Mouse (Mus musculus) embryonic facial prominence, embryonic 14.5 days (tissue): ENCODE data around the gene Cdh23. TPM values are rescaled to one million over a fixed set of nuclear protein-coding genes. Genes with fewer than 3 reads are reported as not detected.

ENCODE experiments used
- ATAC-seq: fragments of 200-750 bp; cut with Nextera tagmentation; 2 replicates; pipeline ENCODE4 v1.8.0; 2017; ENCODE audit warnings: low read depth, moderate number of reproducible peaks, moderate TSS enrichment
- DNase-seq: peaks from one replicate; pipeline ENCODE4 v3.0.0-alpha.2; 2015; ENCODE audit warnings: low spot score
- H3K27ac ChIP-seq: fragments of 300-500 bp; sonication (generic); replicated peaks from 2 replicates; pipeline ENCODE4 v1.5.1; 2014; ENCODE audit warnings: low read depth, mild to moderate bottlenecking, low read length, moderate library complexity
- H3K27me3 ChIP-seq: fragments of 300-500 bp; sonication (generic); replicated peaks from 2 replicates; pipeline ENCODE4 v1.6.1; 2014; ENCODE audit warnings: low read length; ENCODE audit not compliant: control insufficient read depth, insufficient read depth
- H3K36me3 ChIP-seq: fragments of 300-500 bp; sonication (generic); 2 replicates; pipeline ENCODE4 v1.6.1; 2014; ENCODE audit warnings: low read length, mixed read lengths; ENCODE audit not compliant: control insufficient read depth, insufficient read depth
- H3K4me1 ChIP-seq: fragments of 300-500 bp; sonication (generic); 2 replicates; pipeline ENCODE4 v1.6.1; 2014; ENCODE audit warnings: antibody characterized with exemption, low read length; ENCODE audit not compliant: control insufficient read depth, insufficient read depth
- H3K4me2 ChIP-seq: fragments of 300-500 bp; sonication (generic); 2 replicates; pipeline ENCODE4 v1.6.1; 2014; ENCODE audit warnings: low read depth, mild to moderate bottlenecking, low read length, moderate library complexity, mixed read lengths
- H3K4me3 ChIP-seq: fragments of 300-500 bp; sonication (generic); 2 replicates; pipeline ENCODE4 v1.5.1; 2014; ENCODE audit warnings: low read depth, mild to moderate bottlenecking, low read length
- H3K9ac ChIP-seq: fragments of 300-500 bp; sonication (generic); 2 replicates; pipeline ENCODE4 v1.6.1; 2014; ENCODE audit warnings: low read depth, mild to moderate bottlenecking, low read length, moderate library complexity, mixed read lengths
- H3K9me3 ChIP-seq: fragments of 300-500 bp; sonication (generic); 2 replicates; pipeline ENCODE4 v1.6.1; 2016; ENCODE audit warnings: low read length; ENCODE audit not compliant: control insufficient read depth
- WGBS: fragments of 180-500 bp; shearing (Covaris S2); extraction: QIAGEN DNeasy Blood & Tissue Kit; methylation state at CpG from one replicate; pipeline ENCODE4 v1.1.7; 2014; 5-methylcytosine and 5-hydroxymethylcytosine counted together
- polyA plus RNA-seq: library from polyadenylated mRNA; unstranded; fragments of >200 nt; fragmentation: Nextera tagmentation; extraction: Ambion mirVana; gene quantifications from 2 replicates; pipeline ENCODE4 v1.2.1, GENCODE M21; 2014

The Cdh23 gene
- polyA plus RNA-seq, 1 experiment from 2014 or later, result 1.0 TPM

DNA sequence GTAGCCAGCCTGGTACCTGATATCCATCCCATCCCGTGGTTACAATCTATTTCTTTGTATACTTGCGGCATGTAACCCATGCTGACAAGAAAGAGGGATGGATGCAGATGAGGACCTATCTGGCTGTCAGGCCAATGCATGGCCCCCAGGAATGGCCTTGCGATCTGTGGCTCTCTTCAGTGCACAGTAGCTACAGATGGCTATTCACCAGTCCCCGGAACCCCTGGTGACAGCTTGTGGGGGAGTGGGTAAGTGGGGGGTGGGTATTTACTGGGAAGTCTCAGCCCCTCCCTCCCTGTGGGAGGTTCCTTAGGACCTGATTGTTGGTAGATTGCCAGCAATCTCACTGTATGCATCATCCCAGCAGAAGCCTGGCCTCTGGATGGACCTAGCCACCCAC is 163.8 kb downstream of the Cdh23 start:
- H3K4me1 ChIP-seq, result no peaks in the 10 kb centered on the region
- no peaks in the 10 kb centered on the region for H3K27me3 ChIP-seq
- no peak overlapping the region for H3K9ac ChIP-seq
- no peak overlapping the region for H3K4me2 ChIP-seq
- ATAC-seq (no peak), DNase-seq (no peak)
- H3K4me3 ChIP-seq, result no peak overlapping the region
- H3K9me3 ChIP-seq, result no peaks in the 10 kb centered on the region
- 64% methylated on average over 4 of the region's 4 CpGs for WGBS
- no peaks in the 10 kb centered on the region for H3K36me3 ChIP-seq
- H3K27ac ChIP-seq, result no peak overlapping the region

DNA sequence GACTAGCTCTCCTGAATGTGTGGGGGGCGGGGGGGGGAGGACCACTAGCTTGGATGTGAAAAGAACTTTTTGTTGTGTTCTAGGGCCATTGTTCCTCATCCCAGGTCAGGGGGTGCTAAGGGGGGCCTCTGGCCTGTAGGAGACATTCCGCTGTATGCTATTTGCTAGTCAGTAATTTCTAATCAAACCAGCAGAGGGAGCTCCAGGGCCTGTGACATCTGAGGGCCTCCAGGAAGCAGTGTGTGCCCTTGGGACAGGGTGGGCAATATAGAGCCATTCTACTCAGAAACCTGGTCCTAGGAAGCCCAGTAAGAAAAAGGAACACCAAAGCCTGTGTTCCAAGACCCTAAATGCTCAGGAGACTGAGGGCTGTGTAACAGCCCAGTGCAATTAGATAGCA is 164.9 kb downstream of the Cdh23 start:
- Histone ChIP-seq H3K9ac (no peak overlapping the region), H3K27ac (no peak overlapping the region), H3K27me3 (no peaks in the 10 kb centered on the region), H3K36me3 (no peaks in the 10 kb centered on the region), H3K4me2 (no peak overlapping the region), H3K9me3 (no peaks in the 10 kb centered on the region), H3K4me3 (no peak overlapping the region), H3K4me1 (no peaks in the 10 kb centered on the region)
- 22% methylated on average over 1 of the region's 2 CpGs for WGBS
- DNase-seq, result peak; percentile 72
- ATAC-seq, result no peak

DNA sequence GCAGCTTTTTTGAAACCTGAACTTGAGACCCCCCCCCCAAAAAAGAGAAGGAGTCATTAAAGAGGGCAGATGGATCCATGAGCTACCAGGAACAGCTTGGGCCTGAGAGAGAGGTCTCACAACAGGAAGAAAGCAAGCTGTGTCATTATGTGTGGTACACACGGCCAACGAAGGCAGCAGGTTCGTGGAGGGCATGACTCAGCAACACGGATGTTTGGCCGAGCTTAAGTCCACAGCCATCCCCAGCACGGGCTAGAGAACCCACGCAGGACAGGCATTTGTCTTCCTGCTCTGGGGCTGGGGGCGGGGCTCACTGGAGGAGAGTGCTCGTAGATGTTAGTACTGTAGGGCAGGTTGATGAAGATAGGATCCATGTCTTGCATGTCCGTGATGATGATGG is 165.7 kb downstream of the Cdh23 start:
- whole genome bisulfite sequencing, result 71% methylated on average over 10 of the region's 10 CpGs

DNA sequence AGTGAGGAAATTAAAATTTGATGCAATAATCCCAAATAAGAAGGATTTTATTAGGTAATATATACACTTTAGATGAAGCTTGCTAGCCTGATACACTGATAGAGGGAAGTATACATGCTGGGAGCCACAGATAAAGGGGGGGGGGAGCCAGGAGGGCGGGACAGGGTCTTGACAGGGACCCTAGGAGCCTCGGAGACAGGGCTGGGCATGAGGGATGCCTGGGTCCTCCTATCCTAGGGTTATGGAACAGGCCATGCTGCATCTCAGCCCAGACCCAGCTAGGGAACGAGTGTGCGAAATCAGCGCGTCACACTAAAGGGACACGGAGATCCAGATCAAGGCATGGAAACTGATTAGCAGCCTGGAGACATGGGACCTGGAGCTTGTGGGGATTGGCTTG is 168.3 kb downstream of the Cdh23 start:
- Histone ChIP-seq H3K9me3 (no peaks in the 10 kb centered on the region), H3K27me3 (no peaks in the 10 kb centered on the region), H3K4me2 (no peak overlapping the region), H3K4me3 (no peak overlapping the region), H3K9ac (no peak overlapping the region), H3K36me3 (no peaks in the 10 kb centered on the region), H3K4me1 (no peaks in the 10 kb centered on the region), H3K27ac (no peak overlapping the region)
- ATAC-seq (no peak), DNase-seq (no peak)
- 76% methylated on average over 7 of the region's 7 CpGs for WGBS

More for the DNA sequence above, 165.7 kb downstream of the Cdh23 start:
- DNase-seq (no peak), ATAC-seq (no peak)
- no peak overlapping the region for H3K4me2 ChIP-seq
- H3K36me3 ChIP-seq, result no peaks in the 10 kb centered on the region
- no peaks in the 10 kb centered on the region for H3K4me1 ChIP-seq
- no peak overlapping the region for H3K9ac ChIP-seq
- no peaks in the 10 kb centered on the region for H3K27me3 ChIP-seq
- H3K27ac ChIP-seq, result no peak overlapping the region
- H3K9me3 ChIP-seq, result no peaks in the 10 kb centered on the region
- no peak overlapping the region for H3K4me3 ChIP-seq

DNA sequence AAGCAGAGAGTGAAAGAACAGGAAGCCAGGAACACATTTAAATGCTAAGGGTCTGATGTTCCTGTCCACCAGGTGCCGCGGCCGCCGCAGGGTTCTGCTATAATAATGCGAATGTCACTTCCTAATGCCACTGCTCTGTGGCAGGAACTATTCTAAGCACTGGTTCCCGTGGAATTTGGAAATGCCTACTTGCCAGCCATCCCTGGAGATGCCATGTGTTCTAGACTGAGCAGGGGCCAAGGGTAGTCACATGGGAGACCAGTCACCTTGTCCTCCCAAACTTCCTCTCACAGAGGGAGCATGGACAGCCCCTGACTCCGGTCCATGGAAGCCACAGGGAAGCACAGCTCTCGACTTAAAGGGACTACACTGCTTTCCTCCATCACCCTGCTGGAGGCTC is 171.2 kb downstream of the Cdh23 start:
- 78% methylated on average over 8 of the region's 8 CpGs for WGBS
- H3K4me1 ChIP-seq, result no peaks in the 10 kb centered on the region
- H3K9ac ChIP-seq, result no peak overlapping the region
- no peaks in the 10 kb centered on the region for H3K36me3 ChIP-seq
- DNase-seq, result no peak
- no peak overlapping the region for H3K4me2 ChIP-seq
- no peaks in the 10 kb centered on the region for H3K27me3 ChIP-seq
- no peak overlapping the region for H3K4me3 ChIP-seq
- H3K9me3 ChIP-seq, result no peaks in the 10 kb centered on the region
- no peak for ATAC-seq
- no peak overlapping the region for H3K27ac ChIP-seq

DNA sequence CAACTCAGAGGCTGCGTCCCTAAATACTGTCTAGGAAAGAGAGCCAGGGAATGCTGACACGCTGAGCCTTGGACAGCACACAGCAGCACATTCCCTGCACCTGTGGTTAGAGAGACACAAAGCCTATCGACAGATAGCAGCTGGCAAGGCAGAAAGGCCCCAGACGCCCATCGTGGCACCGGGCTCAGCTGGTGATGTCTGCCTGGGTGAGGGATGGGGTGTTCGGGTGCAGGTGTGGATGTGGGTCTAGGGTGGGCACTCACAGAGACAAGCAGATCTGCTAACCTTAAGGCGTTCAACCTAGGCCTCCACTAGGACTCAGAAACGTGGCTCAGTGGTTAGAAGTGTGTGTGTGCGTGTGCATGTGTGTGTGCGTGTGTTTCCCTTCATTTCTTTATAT is 180.0 kb downstream of the Cdh23 start:
- WGBS, result 88% methylated on average over 11 of the region's 11 CpGs
- ATAC-seq, result no peak
- H3K27ac ChIP-seq, result no peak overlapping the region
- no peak overlapping the region for H3K4me3 ChIP-seq
- no peaks in the 10 kb centered on the region for H3K27me3 ChIP-seq
- no peaks in the 10 kb centered on the region for H3K9me3 ChIP-seq
- no peak for DNase-seq
- no peak overlapping the region for H3K4me2 ChIP-seq
- H3K9ac ChIP-seq, result no peak overlapping the region
- H3K4me1 ChIP-seq, result no peaks in the 10 kb centered on the region
- no peaks in the 10 kb centered on the region for H3K36me3 ChIP-seq

DNA sequence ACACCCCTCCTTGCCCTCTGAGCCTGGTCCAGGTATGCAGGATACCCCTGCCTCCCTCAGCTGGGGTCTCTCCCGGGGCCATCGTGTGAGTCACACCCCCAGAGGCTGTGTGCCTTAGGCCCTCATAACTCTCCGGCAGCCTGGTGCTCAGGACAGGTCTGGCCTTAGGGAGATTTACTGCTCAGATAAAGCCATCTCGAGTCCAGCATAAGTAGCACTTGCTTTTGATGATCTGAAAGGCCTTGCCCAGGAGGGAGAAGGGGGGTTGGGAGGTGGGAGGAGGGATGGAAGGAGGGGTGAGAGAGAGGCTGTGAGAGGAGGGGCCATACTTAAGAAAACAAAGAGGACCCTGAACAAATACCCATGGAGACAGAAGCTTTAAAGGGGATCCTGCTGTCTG is 197.8 kb downstream of the Cdh23 start:
- Histone ChIP-seq H3K9me3 (no peaks in the 10 kb centered on the region), H3K27ac (no peak overlapping the region), H3K4me1 (no peaks in the 10 kb centered on the region), H3K27me3 (no peaks in the 10 kb centered on the region), H3K4me2 (no peak overlapping the region), H3K36me3 (no peaks in the 10 kb centered on the region), H3K9ac (no peak overlapping the region), H3K4me3 (no peak overlapping the region)
- 24% methylated on average over 4 of the region's 4 CpGs for WGBS
- ATAC-seq, result no peak
- no peak for DNase-seq

DNA sequence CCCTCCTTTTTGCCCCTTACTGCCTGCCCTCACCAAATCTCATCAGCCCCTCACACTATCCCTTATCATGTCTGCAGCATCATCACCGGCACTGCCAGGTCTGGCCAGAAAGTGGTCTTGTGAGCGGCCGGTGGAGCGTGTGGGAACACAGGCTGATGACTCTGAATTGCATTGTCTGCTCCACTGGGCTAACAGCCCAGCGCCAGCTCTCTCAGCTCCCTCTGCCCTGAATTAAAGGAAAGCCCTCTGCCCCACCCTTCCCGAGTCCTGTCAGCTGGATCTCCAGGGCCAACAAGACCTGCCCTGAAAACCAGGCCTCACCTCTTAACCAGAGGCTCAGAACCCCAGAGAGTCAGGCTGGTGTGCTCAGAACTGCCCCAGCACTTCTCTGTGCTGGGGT is 201.2 kb downstream of the Cdh23 start:
- Histone ChIP-seq H3K4me3 (no peak overlapping the region), H3K27ac (no peak overlapping the region), H3K4me1 (no peaks in the 10 kb centered on the region), H3K27me3 (no peaks in the 10 kb centered on the region), H3K36me3 (no peaks in the 10 kb centered on the region), H3K9me3 (no peaks in the 10 kb centered on the region), H3K9ac (no peak overlapping the region), H3K4me2 (no peak overlapping the region)
- ATAC-seq, result no peak; the same call in 1 of the 2 replicates
- DNase-seq, result peak; percentile 16
- 39% methylated on average over 6 of the region's 6 CpGs for WGBS

DNA sequence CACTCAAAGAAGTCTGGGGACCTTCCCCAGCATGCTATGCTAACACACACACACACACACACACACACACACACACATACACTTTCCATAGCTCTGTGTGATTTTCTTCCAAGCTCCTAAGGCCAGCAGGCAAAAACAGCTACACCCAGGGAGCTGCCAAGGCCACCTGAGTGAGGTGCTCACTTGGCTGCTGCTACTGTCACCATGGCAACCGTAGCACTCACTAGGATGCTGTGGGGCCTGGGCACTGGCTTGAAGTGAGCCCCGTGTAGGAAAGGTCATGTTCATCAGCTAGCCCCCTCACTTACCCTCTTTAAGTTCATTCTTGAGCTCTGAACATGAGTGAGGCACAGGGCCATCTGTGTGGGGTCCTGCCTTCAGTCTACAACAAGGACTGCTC is 204.8 kb downstream of the Cdh23 start:
- Histone ChIP-seq H3K27ac (no peak overlapping the region), H3K9ac (no peak overlapping the region), H3K27me3 (no peaks in the 10 kb centered on the region), H3K9me3 (no peaks in the 10 kb centered on the region), H3K4me2 (no peak overlapping the region), H3K36me3 (no peaks in the 10 kb centered on the region), H3K4me1 (no peaks in the 10 kb centered on the region), H3K4me3 (no peak overlapping the region)
- DNase-seq (peak; percentile 14), ATAC-seq (0 out of 2 replicates have a peak, but pooled peaks have one; percentile 30)
- 42% methylated on average over 2 of the region's 2 CpGs for WGBS
